Mouse (Mus musculus): ENCODE measurements around the gene Bcor.

Bcor gene

DNA sequence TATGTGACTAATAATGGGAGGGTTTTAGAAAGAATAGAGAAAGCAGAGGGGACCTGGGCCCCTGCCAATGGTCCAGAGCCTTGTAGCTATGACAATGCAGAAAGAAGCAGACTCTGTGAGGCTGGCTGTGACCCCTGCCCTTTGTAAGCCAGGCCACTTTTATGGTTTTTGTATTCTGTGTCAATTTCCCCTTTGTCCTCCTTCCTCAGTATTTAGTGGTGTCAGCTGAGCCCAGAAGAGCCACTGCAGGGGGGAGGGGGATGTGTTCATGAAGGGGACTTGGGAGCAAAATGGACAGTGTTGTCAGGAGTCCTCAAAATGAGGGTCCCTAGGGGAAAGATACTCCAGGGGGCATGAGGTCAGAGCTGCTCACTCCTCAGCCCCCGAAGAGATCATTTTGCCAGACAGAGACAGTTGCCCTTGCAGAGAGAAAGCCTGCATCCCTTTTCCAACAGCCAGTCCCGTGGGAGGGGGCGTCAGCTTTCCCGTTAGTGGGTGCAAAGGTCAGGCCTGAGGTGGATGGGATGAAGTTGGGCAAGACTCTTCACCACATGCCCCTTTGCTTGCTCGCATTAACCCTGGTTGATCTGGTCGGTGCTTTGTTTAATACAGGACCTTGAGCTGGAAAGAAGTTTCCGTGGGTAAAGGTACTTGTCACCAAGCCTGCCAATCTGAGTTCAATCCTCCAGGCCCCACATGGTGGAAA is 171.8 kb downstream of the Bcor start:
- in situ Hi-C loops (cut with MboI; ENCODE audit: low sequenced_read_pairs): no loop called here

DNA sequence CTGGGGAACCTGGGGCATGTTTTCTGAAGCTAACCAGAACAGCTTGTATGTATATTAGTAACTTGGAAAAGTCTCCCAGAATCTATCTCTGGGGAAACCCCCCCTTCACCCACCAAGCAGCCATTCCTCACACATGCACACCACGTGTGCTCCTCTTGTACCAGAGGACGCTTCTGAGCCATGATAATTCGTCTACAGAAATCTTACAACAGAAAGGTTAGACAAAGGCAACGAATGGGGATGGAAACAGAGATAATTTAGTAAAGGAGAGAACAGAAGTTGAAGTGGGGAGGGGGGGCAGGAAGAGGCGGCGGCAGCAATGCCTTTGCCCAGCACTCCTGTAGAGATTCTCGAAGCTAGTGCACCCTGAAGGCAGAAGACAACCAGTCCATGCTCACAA is 172.6 kb downstream of the Bcor start:
- in situ Hi-C loops (cut with MboI; ENCODE audit: low sequenced_read_pairs): no loop called here
